ENCODE assay signal across 12 mouse cellular contexts in the genomic region with DNA sequence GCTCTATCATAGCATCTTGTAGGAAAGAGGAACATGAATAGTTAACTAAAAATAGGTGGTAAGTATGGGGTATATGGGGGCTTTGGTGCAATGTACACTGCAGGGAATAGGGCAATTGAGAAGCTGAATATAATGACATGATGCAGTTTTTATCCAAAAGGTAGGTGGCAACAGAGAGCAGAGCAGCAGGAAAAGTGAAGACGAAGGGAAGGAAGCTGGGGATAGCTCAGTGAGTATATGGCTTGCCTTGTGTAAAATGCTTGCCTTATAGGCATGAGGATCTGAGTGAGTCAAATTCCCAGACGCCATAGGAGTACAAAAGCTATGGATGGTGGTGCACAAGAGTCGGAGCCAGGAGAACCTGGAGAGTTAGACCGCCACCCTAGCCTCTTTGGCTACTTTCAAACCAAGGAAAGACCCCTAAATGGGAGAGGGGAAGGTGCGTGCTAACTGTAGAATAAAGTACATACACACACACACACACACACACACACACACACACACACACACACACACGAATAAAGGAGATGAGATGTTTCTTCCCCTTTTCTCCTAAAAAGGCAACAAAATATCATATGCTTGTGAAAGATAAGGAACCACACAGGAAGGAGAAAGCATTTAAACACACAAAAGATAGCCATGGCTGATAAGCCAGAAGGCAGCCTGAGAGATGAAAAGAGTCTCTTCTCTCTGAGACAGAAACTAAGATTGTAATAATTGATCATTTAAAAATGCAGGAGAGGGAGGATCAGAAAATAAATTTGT. TPM values are rescaled to one million over a fixed set of nuclear protein-coding genes. Genes with fewer than 3 reads are reported as not detected.
DNase-seq lines count a peak whose midpoint lies in the region; ATAC-seq and TF ChIP-seq lines count a peak whose summit lies in the region.
"Had no signal": no experiment of that assay in that cellular context is flagged by ENCODE, and none has a peak within 500 bp of the region (broad histone marks: within the 10 kb centered on the region; RNA-seq: fewer than 3 reads in every experiment).

No protein-coding gene starts in this region.

- 86% methylated on average over 6 of the region's 6 CpGs for WGBS in kidney, postnatal 0 days
- WGBS in liver, postnatal 0 days (ENCODE audit: insufficient replicate concordance), result 39% methylated on average over 6 of the region's 6 CpGs

- no peaks in the 10 kb centered on the region for H3K36me3 ChIP-seq in kidney, postnatal 0 days (ENCODE audit: insufficient read depth, low read length)
- peaks cover 3% of the 10 kb centered on the region for H3K36me3 ChIP-seq in liver, postnatal 0 days (replicated peaks; ENCODE audit: insufficient read depth, low read length)

- TF ChIP-seq EP300 in liver, postnatal 0 days (IDR thresholded peaks at IDR 0.05; ENCODE audit: low read depth), result no peak

- peak; percentile 51; the same call in 1 of the 2 replicates for TF ChIP-seq CTCF in kidney, postnatal 0 days (IDR thresholded peaks at IDR 0.05; ENCODE audit: low read depth)
- TF ChIP-seq CTCF in Patski (IDR thresholded peaks at IDR 0.05), result peak; percentile 48
- peak; percentile 68 for TF ChIP-seq CTCF in liver, postnatal 0 days (IDR thresholded peaks at IDR 0.05; ENCODE audit: low read depth)

- peak; percentile 46 for DNase-seq in CD4-positive, CD25-positive, alpha-beta regulatory T cell, adult 2 months (ENCODE audit: low read depth, low spot score)
- no peak for DNase-seq in kidney, postnatal 0 days (ENCODE audit: low spot score)
- no peak for DNase-seq in kidney, postnatal 36 days
- DNase-seq in Patski (ENCODE audit: low read depth, low spot score), result no peak
- DNase-seq in liver, postnatal 0 days, result no peak
- no peak for DNase-seq in ovary, postnatal 14 days (ENCODE audit: low spot score)
- no peak for DNase-seq in kidney, postnatal 4 days
- DNase-seq: heart, postnatal 14 days; kidney, postnatal 10 days had no signal

- POLR2A ChIA-PET in Patski (lab: Charles Lee), result no interaction called here

- CTCF ChIA-PET in Patski (lab: Charles Lee), result interaction anchor here (1.0 to 3.0 kb wide), 7 partner anchors 13 to 142 kb away, joined by 3 to 8 read pairs (median 3); partner anchors contain the start of gene Ncoa7

- H3K4me1 ChIP-seq in kidney, postnatal 0 days (replicated peaks; ENCODE audit: insufficient read depth, low read length), result no peaks in the 10 kb centered on the region
- no peaks in the 10 kb centered on the region for H3K4me1 ChIP-seq in liver, postnatal 0 days (ENCODE audit: insufficient read depth)

- no peaks in the 10 kb centered on the region for H3K27me3 ChIP-seq in kidney, postnatal 0 days (ENCODE audit: insufficient read depth, low read length)
- H3K27me3 ChIP-seq in Patski, result no peaks in the 10 kb centered on the region
- H3K27me3 ChIP-seq in liver, postnatal 0 days (ENCODE audit: insufficient read depth, low read length), result no peaks in the 10 kb centered on the region

- no peak overlapping the region for H3K27ac ChIP-seq in kidney, postnatal 0 days
- no peak overlapping the region for H3K27ac ChIP-seq in liver, postnatal 0 days (ENCODE audit: low read depth)
- H3K27ac ChIP-seq: embryonic facial prominence, embryonic 10.5 days; limb, embryonic 10.5 days had no signal

- H3K9ac ChIP-seq in kidney, postnatal 0 days (ENCODE audit: low read depth, low read length), result no peak overlapping the region
- H3K9ac ChIP-seq in liver, postnatal 0 days (replicated peaks), result no peak overlapping the region

- no peak overlapping the region for H3K4me2 ChIP-seq in kidney, postnatal 0 days (ENCODE audit: low read length)
- H3K4me2 ChIP-seq in liver, postnatal 0 days (ENCODE audit: low read depth, low read length), result no peak overlapping the region

- H3K4me3 ChIP-seq in kidney, postnatal 0 days (replicated peaks; ENCODE audit: low read depth, low read length), result no peak overlapping the region
- H3K4me3 ChIP-seq in liver, postnatal 0 days (ENCODE audit: low read depth, low read length), result no peak overlapping the region
- H3K4me3 ChIP-seq: embryonic facial prominence, embryonic 10.5 days; limb, embryonic 10.5 days had no signal

- in situ Hi-C loops in Patski (cut with MboI; ENCODE audit: low pct_unique_long_range_greater_than_20kb), result no loop called here

- no peaks in the 10 kb centered on the region for H3K9me3 ChIP-seq in kidney, postnatal 0 days (replicated peaks; ENCODE audit: low read length)
- H3K9me3 ChIP-seq in liver, postnatal 0 days (ENCODE audit: low read length), result no peaks in the 10 kb centered on the region
- H3K9me3 ChIP-seq: embryonic facial prominence, embryonic 10.5 days; limb, embryonic 10.5 days had no signal

- ATAC-seq in CD4-positive, CD25-positive, alpha-beta regulatory T cell, adult 4 months, result no peak
- ATAC-seq in kidney, postnatal 0 days (replicated peaks; ENCODE audit: low FRiP score, low read depth), result no peak
- ATAC-seq in Patski, result no peak
- 0 out of 2 replicates have a peak, but pooled peaks have one; percentile 21 for ATAC-seq in liver, postnatal 0 days

RNA-seq across cellular contexts. Expression of gene Hint3, which starts 31.3 kb away (rescaled TPM):
- polyA plus RNA-seq in CD4-positive, CD25-positive, alpha-beta regulatory T cell, adult 4 months (2017; shearing (Covaris generic)), result 10 to 100 TPM; 42.7 to 50.5 TPM
- polyA plus RNA-seq in kidney, postnatal 0 days (2015; fragmentation: Nextera tagmentation; extraction: Ambion mirVana), result 42.1 and 45.3 TPM in 2 replicates
- polyA plus RNA-seq in Patski (2021), result 19.0 TPM
- 38.9 and 39.5 TPM in 2 replicates for polyA plus RNA-seq in liver, postnatal 0 days (2015; fragmentation: Nextera tagmentation; extraction: Ambion mirVana)
